Mouse (Mus musculus) cerebellum, adult (tissue): Measurements from ENCODE around the gene Rock2.

Source experiments
- ATAC-seq: cut with Nextera tagmentation; 2 replicates; pipeline ENCODE4 v1.9.2; 2017; ENCODE audit warnings: mild to moderate bottlenecking, moderate library complexity, mixed read lengths; ENCODE audit not compliant: insufficient number of reproducible peaks, low FRiP score, low TSS enrichment

Rock2 gene

DNA sequence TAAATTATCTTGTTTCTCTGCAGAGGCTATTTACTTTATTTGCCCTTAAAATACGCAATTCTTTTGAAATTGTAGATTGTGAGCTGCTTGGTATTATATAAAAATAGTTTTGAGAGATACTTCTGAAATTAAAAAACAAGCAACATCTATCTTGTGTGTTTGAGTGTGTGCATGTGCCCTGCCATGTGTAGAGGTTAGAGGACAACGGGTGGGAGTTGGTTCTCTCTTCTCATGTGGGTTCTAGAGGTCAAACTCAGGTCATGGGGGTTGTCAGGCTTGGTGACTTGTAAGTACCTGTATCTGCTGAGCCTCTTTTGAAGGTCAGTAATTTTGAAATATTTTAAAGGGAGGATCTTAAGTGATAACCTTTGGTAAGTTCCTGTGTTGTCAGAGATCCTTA lies 3.5 kb downstream of the Rock2 start:
- no peak for ATAC-seq

DNA sequence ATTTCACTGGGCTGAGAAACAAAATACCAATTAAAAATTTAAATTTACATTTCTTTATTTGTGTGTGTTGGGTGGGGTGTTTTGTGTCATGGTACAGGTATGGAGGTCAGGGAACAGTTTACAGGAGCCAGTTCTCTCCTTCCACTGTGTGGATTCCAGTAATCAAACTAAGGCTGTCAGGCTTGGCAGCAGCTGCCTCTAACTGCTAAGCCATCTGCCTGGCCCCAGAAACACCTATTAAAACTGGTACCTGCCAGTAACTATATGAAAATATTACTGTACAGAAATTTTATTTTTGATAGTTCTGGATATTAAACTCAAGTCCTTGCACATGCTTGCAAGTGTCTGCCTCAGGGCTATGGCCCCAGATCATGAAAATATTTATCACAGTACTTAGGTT lies 4.1 kb downstream of the Rock2 start:
- peak; percentile 54; the same call in 1 of the 2 replicates for ATAC-seq

DNA sequence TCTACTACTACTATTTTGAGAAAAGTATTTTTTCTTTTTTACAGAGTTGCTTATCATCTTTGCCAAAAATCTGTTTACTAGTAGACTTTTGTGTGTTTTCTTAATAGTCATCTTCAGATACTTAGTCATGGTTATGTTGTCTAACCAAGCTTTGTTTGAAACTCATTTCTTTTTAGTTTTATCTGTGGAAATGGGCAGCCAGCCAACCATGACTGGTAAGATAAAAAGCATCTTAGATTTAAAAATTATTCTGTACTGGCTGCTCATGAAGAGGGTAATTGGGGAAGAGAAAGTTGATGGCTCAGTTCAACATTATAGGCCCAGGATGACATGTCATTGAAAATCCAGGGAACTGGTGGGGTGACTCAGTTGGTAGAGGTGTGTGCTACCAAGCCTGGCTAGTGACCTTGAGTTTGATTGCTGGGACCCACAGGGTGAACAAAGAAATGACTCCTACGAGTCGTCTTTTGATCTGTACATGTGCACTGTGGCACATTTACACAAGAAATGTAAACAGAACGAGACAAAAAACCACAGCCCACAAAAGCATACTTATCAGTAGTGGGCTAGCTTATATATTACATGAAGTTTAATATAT lies 6.0 kb downstream of the Rock2 start:
- no peak for ATAC-seq

DNA sequence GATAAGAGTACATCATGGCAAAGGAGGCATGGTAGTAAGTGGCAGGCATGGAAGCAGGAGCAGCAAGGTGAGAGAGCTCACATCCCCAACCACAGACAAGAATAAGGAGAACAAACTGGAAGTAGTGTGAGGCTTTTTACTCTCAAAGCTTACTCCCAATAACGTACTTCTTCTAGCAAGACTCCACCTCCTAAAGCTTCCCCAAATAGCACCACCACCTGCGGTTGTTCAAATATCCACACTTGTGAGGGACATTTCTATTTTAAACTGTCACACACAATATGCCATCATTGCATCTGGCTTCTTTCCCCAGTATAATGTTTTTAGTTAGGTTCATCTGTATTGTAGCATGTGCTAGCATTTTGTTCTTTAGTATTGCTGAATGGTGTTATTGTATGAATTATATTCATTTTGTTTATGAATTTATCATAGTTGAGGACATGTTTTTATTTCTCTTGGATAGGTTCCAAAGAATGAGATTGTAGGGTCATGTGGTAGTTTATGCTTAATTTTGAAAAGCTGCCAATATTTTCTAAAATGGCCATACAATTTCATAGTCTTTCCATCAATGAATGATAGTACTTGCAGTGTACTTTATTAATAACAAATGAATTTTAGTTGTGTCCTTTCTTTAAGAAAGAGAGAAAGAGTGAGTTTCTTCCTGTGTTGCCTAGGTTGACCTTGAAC lies 9.4 kb downstream of the Rock2 start:
- ATAC-seq = no peak

DNA sequence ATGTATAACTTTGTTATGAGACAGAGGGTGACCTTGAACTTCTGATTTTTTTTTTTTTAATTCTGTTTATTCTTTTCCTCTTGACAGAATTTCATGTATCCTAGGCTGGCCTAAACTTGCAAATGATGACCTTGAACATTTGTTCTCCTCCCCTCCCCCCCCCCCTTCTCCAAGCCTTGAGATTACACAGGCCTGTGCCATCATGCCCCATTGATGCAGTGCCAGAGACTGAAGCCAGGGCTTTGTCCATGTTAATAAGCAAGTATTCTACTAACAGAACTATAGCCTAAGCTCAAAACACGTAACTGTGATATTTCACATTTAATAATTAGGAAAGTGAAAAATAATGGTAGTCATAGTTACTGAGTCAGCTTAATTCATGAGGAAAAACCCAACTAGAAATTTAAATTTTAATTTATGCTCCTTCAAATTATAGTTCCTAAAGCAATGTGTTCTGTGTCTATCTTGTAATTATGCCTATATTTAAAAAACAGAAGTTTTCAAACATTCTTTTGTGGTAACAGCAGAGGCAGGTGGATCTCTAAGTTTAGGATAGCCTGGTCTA lies 12.7 kb downstream of the Rock2 start:
- ATAC-seq = no peak

DNA sequence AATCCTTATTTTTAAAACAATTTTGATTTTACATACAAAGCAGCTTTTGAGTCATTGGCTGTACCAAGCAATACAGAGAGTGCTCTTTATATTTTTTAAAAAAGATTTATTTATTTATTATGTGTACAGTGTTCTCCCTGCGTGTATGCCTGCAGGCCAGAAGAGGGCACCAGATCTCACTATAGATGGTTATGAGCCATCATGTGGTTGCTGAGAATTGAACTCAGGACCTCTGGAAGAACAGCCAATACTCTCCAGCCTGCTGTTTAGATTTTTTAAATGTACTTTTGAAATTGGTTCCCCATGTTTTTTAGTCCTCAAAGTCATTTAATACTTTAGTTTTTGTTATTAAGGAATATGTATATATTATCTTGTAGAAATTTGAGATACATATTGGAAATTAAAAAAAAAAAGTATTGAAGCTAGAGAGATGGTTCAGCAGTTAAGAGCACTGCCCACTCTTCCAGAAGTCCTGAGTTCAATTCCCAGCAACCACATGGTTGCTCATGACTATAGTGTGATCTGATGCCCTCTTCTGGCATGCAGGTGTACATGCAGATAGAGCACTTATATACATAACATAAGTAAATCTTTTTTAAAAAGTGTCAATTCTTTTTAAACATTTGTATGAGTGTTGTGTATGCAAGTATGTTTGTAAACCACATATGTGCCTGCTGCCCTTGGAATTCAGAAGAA lies 13.4 kb downstream of the Rock2 start:
- ATAC-seq = no peak

DNA sequence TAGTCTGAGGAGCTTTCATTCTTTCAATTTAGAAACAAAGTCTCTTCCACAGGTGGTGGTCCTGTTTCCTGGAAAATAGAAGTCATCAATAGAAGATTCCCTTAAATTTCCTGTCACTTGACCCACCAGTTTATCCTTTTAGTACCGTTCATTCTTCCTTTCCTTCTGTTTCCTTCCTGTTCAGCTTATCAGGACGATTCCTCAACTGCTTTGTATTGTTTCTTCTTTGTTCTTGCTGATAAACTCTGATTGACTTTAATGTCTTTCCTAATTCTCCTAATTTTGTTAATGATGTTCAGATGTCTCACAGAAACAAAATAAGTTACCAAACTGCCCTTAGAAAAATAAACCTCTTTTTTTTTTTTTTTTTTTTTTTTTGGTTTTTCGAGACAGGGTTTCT lies 16.8 kb downstream of the Rock2 start:
- no peak for ATAC-seq

DNA sequence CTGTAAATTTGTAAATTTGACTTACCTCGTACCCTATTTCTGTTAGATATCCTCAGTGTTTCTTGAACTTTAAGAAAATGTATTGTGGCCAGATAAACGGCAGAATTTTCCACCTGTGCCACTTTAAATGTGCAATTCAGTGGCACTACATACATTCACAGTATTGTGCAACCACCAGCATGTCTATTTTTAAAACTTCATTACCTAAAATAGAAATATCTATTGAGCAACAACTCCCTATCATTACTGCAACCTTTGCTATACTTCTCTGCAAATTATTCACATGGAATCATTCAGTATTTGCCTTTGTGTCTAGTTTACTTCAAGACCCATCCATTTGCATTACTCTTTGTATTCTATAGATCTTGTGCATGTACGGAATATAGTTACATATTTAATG lies 17.9 kb downstream of the Rock2 start:
- no peak for ATAC-seq

DNA sequence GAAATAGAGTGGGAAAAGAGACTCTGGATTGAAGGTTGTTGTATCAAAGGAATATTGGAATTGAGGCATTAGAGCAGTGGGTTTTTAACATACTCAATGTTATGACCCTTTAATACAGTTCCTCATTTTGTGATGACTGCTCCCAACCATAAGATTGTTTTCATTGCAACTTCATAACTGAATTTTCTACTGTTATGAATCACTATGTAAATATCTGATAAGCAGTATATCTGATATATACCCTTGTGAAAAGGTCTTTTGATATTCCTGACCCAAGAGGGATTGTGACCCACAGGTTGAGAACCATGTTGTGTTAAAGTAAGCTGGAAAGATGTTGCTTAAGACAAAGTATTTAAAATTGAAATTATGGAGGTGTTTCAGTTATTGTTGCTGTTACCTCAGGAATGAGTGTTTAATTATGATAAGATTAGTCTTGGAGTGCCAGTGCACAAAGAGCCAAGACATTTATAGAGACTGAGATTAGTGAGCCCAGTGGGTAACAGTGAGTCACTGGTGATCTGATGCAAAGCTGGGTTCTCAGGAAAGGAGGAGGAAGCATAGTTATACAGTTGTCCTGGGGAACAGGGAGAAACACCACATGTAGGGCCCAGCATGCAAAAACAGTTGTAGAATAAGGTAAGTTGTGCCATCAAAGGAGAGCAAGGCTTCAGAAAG lies 25.6 kb downstream of the Rock2 start:
- no peak for ATAC-seq

DNA sequence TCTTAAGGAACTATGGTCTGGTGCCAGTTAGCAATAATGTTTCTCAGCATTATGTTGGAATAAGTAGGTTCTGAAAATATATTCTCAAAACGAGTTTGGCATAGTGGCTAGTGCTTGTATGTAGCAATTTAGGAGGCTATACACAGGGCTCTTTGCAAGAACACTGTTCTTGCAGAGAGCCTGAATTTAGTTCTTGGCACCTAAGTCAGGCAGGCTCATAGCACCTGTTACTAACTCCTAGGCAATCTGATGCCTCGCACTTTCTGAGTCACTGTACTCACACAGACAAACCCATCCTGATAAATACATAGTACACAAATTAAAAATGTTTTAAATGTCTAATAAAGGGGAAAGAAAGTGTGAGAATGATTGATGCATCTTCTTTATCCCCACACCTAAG lies 33.2 kb downstream of the Rock2 start:
- no peak for ATAC-seq

DNA sequence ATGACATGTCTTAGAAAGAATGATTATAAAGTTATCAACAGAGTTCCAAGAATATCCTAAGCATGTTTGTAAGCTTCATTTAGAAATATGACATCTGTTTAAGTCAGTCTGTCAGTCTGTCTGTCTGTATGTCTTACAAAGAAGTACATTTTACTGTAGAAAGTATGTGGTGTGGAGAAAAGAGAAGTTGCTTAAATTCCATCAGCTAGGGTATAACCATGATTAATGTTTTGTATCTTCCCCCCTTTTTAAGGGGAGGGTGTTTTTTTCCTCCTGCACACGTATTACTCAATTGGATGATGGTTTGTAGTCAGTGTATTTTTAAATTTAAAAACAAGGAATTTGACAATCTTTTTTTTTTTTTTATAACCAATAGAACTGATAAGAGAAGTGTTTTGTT lies 39.7 kb downstream of the Rock2 start:
- ATAC-seq = no peak

DNA sequence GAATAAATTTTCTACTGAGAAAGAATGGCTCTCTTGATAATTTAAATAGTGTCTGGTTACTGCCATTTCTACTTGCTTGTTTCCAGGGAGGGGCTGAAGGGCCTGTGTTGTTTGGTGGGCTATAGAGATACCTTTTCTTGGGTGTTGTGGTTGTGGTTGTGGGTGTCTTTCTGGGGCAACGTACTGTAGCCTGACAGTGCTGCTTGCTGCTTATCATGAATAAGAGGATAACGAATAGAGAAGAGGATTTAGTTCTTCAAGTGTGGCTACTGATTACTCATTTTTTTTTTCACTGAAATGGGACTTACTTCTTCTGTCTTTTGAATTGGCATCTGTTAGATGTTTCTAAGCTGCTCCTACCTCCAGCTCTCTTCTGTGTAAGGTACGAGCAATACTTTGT lies 47.3 kb downstream of the Rock2 start:
- ATAC-seq = no peak

DNA sequence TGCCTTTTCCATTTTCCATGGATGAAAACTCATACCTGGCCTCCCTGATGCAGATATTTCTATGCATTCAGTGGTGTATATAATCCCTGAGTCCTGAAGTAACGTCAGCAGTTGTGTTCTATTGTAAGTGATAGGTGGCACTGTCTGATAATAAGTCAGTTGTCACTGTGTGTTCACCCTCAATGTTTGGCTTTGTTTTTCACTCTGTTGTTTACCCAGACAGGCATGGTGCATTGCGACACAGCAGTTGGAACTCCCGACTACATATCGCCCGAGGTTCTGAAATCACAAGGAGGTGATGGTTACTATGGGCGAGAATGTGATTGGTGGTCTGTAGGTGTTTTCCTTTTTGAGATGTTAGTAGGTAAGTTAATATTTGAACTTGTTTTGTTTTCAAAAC lies 53.5 kb downstream of the Rock2 start:
- ATAC-seq = no peak

DNA sequence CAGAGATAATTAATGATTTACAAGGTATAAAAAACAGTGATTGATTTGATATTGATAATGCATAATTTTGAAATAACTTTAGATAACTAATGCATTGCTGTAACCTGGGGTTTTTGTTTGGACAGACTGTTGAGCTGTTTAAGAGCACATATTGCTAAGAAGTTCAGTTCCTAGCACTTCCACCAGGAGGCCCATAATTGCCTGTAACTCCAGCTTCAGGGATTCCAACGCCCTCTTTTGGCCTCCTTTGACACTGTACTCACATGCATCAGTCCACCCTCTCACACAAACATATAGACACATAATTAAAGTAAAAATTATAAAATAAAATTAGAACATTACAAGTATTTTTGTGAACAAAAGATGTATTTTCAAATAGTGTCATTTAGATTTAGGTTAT lies 64.2 kb downstream of the Rock2 start:
- ATAC-seq = no peak

DNA sequence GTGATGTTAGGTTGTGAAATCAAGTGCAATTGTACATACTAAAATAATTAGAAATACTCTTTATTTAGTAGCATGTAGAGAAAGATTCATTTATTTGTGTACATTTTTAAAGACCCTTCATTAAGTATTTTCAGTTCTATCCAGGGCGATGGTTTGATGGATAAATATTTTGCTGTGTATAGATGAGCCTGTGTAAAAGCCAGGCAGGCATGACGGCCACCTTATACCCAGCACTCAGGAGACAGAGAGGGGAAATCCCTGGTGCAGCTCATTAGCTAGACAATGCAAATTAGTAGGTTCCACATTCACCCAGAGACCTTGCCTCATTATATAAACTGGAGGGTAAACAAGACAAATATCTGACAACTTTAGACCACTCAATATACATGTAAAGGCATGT lies 68.7 kb downstream of the Rock2 start:
- no peak for ATAC-seq

DNA sequence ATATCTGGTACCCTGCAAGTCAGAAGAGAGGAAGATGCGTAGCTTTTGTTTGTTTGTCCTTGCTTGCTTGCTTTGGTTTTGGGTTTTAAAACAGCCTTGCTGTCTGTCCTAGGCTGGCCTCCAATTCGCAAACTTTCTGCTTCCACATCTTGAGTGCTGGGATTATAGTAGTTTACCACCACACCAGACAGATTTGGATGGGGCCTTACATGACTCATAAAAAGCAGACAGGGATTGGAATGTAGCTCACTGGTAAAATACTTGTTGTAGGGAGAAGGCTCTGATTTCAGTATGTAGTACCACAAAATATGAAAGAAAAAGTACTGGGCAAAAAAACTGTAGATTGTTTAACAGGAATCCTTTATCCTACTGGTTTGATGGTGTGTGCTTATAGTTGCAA lies 72.1 kb downstream of the Rock2 start:
- ATAC-seq = no peak

DNA sequence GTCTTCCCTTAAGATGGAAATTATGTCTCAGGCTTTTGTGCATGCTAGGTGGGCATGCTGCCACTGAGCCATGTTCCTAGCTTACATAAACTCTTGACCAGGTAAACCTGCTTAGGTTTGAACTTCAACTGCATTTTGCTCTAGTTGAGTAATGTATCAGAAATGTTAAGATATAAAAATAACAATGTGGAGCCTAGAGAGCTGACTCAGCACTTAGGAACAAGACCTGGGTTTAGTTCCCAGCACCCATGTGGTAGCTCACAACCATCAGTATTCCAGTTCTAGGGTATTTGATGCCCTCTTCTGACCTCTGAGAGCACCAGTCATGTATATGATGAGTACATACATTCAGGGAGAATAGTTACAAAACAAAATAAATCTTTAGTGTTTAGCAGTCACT lies 82.4 kb downstream of the Rock2 start:
- ATAC-seq = no peak

DNA sequence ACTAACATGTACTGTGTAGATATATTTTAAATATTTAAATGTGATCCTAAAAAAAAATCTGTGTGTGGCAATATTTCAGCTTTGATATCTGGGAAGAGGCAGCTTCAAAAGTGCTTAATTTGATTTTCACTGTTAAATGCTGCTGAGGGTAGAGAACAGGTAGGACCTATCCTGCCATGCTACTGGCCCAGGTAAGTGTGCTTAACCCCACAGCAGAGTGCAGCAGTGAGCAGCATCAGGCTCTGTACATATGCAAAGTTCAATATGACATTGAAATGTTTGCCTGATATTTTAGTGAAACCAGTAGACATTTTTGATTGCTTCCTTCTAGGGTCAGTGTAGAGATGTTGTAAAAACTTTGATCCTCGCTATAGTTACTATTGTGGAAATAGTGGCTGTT lies 91.1 kb downstream of the Rock2 start:
- ATAC-seq = no peak

DNA sequence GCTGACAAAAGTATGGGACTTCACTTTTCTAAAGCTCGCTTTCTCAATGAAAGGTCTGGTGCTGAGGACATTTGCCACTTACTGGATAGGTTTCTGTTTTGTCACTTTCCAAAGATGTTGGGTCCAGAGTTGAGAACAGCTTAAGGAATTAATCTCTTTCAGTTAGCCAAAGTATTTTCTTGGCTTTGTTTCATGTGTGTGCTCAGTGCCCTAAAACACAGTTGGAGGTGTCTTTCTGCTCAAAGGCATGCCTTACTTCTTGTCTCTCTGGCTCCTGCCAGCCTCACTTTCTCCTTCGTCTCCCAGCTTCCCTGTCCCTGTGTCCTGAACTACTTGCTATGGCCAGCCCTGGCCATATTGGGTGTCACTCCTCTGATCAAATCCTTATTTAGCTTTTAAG lies 96.7 kb downstream of the Rock2 start:
- no peak for ATAC-seq

DNA sequence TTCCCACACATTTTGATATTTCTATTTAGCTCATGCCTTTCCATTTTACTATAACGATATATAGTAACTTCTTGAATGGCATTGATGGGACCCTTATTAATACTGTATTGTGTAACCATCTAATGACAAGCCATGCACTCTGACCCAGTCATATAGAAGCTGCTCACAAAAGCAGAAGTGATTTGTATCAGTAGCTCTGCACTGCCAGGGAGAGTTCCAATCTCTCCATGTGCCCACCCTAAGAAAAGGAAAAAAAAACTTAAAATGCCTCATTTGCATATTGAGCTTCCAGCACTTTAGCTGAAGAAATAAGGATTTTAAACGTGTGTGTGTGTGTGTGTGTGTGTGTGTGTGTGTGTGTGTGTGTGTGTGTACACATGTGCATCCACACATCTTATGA lies 97.7 kb downstream of the Rock2 start:
- ATAC-seq = no peak

DNA sequence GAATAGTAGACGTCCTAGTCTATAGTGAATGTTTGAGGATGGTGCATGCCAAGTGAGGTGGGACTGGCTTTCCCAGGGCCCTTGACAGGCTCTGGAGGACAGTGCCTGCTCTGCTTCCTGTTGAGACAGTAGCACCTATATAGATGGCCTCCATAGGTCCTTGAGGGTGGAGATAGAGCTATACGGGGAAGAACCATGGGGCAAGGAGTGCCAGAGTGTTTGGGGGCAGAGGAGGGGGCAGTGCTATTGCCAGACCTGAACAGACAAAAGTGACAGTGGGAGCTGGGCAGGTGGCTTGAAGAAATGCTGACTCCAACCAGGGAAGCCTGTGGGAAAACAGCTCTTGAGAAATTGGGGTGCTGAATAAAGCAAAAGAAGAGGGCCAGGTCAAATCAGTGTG lies 99.6 kb downstream of the Rock2 start:
- ATAC-seq = no peak
